Mouse (Mus musculus): ENCODE results near the gene Fzr1.

Gene Fzr1

GRCm38 (mm10) chr10:81383802-81384604 lies 5.7 kb upstream of the Fzr1 start, which contains the start of the genes Dohh and Gm48551:
TSS of gene Dohh (plus strand) at chr10:81384428.
TSS of gene Gm48551 (plus strand) at chr10:81384466.
- in situ Hi-C loops (cut with MseI, MboI): no loop called here

GRCm38 (mm10) chr10:81382039-81382438 lies 3.7 kb upstream of the Fzr1 start:
- in situ Hi-C loops (cut with MseI, MboI): no loop called here

- in situ Hi-C loops (cut with MseI, MboI): no loop called here
Measured at GRCm38 (mm10) chr10:81379809-81380378, 1.6 kb upstream of the Fzr1 start.

GRCm38 (mm10) chr10:81379183-81379553 lies 852 bp upstream of the Fzr1 start:
- in situ Hi-C loops (cut with MseI, MboI): no loop called here

- in situ Hi-C loops (cut with MseI, MboI): no loop called here
Measured at GRCm38 (mm10) chr10:81378553-81379182, 352 bp upstream of the Fzr1 start.

- in situ Hi-C loops (cut with MseI, MboI): no loop called here
Measured at GRCm38 (mm10) chr10:81377362-81377664, 1.0 kb downstream of the Fzr1 start.

GRCm38 (mm10) chr10:81376561-81377361 lies 1.6 kb downstream of the Fzr1 start:
- in situ Hi-C loops (cut with MseI, MboI): no loop called here

GRCm38 (mm10) chr10:81375322-81375721 lies 3.0 kb downstream of the Fzr1 start:
- in situ Hi-C loops (cut with MseI, MboI): no loop called here

GRCm38 (mm10) chr10:81367207-81367495 lies 11.2 kb downstream of the Fzr1 start:
- in situ Hi-C loops (cut with MseI, MboI): no loop called here

- in situ Hi-C loops (cut with MseI, MboI): no loop called here
Measured at GRCm38 (mm10) chr10:81366477-81367206, 11.7 kb downstream of the Fzr1 start.

GRCm38 (mm10) chr10:81365672-81366476 lies 12.4 kb downstream of the Fzr1 start, which contains the start of gene 4930404N11Rik:
TSS of gene 4930404N11Rik (minus strand) at chr10:81365816.
- in situ Hi-C loops (cut with MseI, MboI): no loop called here

- in situ Hi-C loops (cut with MseI, MboI): no loop called here
Measured at GRCm38 (mm10) chr10:81365073-81365472, 13.2 kb downstream of the Fzr1 start.

GRCm38 (mm10) chr10:81364666-81365065 lies 13.7 kb downstream of the Fzr1 start:
- in situ Hi-C loops (cut with MseI, MboI): no loop called here

- in situ Hi-C loops (cut with MseI, MboI): no loop called here
Measured at GRCm38 (mm10) chr10:81363436-81364346, 14.6 kb downstream of the Fzr1 start.

- in situ Hi-C loops (cut with MseI, MboI): no loop called here
Measured at GRCm38 (mm10) chr10:81362336-81362949, 15.9 kb downstream of the Fzr1 start.

- in situ Hi-C loops (cut with MseI, MboI): no loop called here
Measured at GRCm38 (mm10) chr10:81360721-81361120, 17.6 kb downstream of the Fzr1 start.

- in situ Hi-C loops (cut with MseI, MboI): no loop called here
Measured at GRCm38 (mm10) chr10:81358841-81359240, 19.5 kb downstream of the Fzr1 start.

GRCm38 (mm10) chr10:81358209-81358608 lies 20.1 kb downstream of the Fzr1 start:
- in situ Hi-C loops (cut with MseI, MboI): no loop called here
